Mouse (Mus musculus) 3134 (cell line): ENCODE results near the gene Mfsd2a.
A peak's percentile ranks its signal among the peaks of the same experiment; 100 is the strongest.

Experiments
- DNase-seq: peaks from one replicate; pipeline ENCODE4 v3.0.0-alpha.2; 2011; ENCODE audit warnings: low spot score; ENCODE audit not compliant: insufficient read length; ENCODE audit errors: extremely low read depth

Gene Mfsd2a

DNA sequence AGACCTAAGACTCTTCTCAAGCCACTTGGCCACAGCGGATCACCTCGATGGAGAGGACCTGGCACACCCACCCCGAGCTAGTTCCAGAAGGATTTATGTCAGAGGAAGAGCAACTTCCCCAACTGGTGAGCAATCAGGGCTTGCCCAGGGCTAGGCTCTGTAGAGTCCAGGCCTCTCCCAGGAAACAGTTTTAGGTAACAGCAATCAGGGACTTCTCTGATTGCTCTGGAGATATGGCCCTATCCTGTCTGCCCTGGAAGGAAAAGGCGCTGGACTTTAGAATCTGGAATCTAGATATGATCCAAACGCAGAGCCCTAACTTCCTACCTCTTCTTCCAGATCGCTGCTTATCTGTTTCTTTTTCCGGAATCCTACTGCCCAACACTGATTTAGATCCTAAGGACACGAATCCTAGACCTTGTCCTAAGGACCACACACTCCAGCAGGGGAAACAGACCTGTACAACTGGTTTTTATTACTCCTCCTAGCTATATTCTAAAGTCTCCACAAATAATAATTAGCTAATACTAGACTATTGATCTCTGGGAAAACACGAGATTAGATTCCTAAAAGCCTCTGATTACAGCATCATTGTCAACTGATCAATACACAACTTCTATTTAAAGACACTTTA is 25.4 kb downstream of the Mfsd2a start:
- no peak for DNase-seq

DNA sequence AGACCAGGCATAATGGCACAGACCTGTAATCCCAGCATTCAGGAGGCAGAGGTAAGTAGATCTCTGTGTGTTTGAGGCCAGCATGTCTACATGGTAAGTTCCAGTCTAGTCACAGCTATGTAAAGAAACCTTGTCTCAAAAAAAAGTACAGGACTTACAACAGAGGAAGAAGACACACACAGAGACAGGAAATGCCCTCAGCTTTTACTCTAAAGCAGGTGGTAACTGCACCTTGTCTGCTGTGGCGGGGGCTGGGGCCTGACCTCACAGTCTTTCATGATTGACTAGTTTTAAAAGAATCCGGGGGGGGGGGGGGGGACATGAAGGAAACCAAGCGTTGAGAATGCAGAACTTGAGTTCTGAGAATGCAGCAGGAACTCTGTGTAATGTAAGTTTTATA is 27.1 kb downstream of the Mfsd2a start:
- no peak for DNase-seq

DNA sequence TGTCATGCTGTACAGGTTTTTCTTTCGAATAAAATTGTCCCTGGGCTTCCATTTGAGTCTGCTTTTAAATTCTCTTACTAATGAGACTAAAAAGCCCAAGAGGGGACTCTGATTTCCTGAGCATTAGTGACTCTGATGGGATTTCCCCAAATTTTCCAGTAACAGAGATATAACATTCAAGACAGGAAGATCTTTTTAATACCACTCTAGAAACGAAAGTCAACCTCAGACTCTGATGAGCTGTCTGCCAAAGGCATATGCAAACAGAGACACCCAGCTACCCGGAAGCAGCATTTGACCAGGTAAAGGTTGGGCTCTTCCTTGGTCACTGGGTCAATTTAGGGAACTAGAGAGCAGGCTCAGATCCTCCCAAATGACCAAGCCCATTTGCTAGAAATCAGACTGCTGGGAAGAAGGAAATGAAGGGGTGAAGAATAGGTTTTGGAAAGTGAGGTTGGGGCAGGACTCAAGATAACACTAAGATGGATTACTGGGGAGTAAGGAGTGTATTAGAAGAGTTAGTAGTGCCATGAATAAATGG is 27.9 kb downstream of the Mfsd2a start:
- DNase-seq, result no peak

DNA sequence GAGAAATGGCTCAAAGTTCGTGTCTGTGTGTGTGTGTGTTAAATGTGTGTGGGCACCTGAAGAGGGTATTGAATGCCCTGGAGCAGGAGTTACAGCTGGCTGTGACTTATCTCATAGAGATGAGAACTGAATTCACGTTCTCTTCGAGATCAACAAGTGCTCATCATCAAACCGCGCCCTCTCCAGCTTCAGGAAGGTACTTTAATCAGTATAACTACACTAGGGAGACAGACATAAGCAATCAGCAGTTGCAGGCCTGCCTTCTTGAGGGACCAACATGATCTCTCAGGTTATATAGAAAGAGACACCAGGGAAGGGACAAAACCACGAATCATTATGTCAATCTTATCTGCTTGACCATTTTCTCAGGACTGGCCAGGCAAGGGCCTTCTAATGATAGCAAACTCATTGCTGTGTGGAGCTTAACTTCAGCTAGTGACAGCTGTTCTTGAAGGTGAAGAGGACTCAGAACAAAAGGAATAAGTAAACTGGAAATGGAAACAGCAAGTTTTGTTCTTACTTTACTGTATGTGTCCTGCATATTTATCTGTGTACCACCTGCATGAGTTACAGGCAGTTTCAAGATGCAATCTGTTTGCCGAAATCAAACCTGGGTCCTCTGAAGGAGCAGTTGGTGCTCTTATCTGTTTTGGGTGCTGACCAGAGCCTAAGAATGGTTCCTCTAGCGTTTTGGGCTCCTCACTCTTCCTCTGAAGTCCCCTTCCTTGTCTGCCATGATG is 28.6 kb downstream of the Mfsd2a start:
- no peak for DNase-seq

DNA sequence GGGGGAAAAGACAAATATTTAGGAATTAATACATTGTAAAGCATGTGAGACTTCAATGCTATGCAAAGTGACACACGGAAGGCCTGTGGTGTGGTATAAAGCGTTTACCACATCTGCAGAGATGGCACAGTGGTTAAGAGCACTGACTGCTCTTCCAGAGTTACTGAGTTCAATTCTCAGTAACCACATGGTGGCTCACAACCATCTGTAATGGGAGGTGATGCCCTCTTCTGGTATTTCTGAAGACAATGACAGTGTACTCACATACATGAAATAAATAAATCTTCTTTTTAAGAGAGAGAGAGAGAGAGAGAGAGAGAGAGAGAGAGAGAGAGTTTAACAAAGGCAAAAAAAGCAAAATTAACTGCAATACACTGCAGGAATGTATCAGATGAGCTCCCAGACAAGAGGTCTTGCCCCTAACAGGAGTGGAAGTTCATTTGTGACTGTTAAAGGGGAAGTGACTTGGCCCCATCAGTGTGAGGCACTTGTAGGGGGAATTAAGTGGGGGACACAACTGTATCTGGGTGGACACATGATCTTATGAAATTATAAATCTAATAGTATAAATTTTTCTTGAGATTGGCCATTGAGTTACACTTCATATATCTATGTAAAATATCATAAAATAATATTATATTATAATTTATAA is 29.9 kb downstream of the Mfsd2a start:
- DNase-seq, result no peak

DNA sequence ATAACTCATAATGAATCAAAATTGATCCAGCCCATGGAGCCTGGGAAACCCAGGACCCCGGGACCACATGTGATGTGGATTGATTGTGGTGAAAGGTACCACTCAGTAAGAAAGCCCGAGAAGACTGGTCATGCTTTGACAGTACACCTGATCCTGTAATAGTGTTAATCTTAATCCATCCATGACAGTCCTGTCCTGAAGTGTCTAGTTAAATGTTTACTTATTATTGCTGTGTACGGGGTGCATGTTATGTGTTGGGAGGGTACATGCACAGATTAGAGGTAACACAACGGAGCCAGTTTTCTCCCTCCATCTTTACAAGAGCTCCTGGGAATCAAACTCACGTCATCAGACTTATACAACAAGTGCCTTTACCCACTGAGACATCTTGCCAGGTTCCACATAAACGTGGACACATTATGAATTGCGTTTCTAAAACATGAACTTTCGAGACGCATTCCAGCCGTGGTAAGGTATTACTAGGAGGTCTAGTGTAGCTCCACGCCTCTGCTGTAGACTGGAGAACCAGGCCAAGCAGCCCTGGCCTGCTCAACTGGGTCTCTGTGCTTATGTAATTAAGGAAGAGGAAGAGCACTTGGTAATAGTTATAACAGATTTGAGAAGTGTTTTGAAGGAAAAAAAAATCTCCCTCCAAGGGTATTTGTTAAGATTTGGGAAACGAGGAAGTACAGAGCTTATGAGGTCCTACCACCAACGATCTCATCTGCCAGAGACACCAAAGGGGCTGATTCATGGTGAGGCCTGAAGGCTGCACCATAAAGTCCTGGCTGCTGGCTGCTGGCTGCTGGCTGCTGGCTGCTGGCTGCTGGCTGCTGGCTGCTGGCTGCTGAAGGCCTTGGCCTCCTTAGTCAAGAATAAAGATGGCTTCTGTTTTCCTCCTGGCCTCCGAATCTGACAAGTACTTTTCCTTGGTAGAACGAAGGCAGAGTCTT is 37.3 kb downstream of the Mfsd2a start:
- no peak for DNase-seq

DNA sequence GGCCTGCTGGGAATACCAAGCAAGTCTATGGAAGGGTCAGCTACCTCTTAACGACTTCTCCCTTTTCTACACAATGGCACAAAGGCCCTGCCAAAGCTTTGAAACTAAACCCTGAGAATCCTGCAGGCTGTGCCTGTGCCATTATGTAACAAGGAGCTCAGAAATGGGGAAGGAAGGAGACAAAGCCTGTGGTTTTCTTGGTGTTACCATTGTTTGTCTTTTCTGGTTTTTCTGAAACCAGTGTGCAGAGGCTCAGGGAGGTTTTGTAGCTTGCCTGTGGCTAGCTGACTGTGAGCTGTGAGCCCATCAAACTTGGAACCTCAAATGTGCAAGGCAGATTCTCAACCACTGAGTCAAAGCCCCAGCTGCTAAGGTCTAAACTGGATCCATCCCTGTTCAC is 38.1 kb downstream of the Mfsd2a start:
- no peak for DNase-seq

DNA sequence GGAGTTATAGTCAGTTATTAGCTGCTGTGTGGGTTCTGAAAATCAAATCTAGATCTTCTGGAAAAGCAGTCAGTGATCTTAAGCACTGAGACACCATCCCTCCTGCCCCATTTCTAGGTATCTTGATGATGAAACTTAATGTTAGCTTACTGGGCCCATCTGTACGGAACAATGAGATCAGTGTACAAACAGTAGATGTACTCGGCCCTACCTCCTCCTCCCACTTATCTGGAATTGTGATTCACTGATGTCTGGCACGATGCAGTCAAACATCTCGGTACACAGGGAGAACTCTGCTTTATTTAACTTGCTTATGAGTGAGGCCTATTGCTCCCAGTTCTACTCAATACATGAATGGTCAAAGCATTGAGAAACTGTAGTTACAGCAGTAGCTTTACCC is 45.0 kb downstream of the Mfsd2a start:
- DNase-seq, result no peak

DNA sequence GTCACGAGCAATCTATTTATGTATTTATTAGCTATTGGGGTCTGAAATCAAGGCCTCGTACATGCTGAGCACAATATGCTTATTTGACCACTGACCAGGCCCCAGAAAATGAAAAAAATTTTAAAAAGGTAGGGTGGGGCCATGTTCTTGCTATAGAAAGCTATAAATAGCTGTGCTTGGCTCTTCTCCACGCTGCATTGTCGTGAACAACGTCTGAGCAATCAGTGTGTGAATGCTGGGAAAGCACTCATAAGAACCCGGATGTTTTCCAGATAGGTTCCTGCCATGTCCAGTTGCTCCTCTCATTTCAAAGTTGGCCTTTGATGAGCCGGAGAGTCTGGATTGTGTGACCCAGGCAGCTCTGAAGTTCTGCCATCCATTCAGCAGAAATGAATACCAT is 46.8 kb downstream of the Mfsd2a start:
- no peak for DNase-seq

DNA sequence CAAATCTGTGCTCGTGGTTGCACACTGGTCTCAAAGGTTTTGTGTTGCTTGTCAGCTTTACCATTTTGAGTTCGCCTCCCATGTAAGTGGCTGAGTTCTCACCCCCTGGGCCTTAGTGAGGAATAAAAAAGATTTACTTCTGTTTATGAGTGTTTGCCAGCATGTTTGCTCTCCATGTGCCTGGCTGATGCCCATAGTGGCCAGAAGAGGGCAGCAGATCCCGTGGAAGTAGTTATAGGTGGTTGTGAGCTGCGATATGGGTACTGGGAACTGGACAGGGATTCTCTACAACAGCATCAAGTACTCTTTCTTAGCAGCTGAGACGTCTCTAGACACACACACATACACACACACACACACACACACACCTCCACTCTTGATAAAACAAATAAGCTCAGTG is 48.4 kb downstream of the Mfsd2a start:
- no peak for DNase-seq

DNA sequence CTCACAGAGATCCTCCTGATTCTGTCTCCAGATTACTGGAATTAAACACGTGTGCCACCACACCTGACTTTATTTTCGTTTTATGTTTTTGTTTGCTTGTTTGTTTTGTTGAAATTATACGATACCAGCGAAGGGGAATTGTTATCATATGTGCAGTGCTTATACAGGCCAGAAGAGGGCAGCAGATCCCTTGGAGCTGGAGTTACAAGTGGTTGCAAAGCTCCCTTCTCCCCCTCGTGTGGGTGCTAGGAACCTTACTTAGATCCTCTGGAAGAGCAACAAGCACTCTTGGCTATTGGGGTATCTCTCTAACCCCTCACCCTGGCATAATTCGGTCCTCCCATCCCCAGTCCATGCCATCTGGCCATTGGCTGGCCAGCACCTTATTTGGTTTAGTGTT is 50.4 kb downstream of the Mfsd2a start:
- no peak for DNase-seq

DNA sequence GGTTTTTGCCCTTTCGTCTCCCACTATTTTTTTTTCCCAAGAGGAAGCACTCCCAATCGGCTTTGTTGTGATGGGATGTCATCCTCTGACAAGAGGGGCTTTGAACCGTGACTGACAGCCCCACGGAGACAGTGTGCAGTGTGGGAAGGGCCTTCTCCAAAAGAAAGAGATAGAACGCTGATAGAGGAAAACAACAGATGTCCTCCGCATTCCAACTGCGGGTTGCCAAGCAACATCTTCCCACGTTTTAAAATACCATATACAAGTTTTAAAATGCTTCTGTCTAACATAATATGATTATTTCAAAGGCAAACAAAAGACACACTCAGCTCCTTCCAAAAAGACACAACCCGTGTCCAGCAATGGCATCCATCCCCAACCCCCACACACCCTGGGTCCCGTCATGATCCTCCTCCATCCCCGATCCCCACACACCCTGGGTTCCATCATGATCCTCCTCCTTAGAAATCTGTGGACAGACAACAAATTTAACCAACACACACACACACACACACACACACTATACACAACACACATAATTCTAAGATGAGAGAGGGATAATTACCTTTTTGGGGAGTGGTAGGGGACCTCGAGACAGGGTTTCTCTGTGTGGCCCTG is 51.3 kb downstream of the Mfsd2a start:
- no peak for DNase-seq

DNA sequence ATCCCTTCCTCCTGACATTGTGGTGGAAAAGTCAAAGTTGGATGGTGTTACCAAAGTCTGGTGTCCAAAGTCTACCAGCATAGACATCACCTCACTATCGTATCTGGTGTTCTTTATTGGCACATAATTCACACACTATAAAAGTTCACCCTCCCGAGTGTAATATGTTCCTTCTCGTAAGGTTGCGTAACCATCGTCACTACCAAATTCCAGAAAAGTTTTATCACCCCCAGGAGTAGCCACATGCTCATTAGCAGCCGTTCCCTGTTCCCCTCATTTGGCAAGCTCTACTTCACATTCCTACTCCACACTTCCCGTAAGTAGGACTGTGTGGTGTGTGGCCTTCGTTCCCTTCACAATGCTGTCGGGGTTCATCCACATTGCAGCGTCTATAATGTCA is 55.6 kb downstream of the Mfsd2a start:
- no peak for DNase-seq

DNA sequence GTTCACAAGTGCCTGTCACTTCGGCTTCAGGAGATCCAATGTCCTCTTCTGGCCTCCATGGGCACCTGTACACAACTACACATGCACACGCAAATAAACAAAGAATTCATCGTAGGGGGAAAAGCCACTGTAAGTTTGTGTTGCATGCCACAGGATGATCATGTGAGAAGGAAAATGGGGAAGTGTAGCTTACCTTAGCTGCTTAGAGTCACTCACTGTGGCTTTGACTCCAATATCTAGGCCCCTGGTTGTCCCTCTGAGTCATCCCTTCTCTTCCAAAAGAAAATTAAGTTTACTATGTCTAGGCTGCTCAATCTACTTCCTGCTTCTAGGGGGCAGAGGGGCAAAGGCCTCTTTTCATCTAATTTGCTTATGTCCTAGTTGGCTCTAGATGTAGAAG is 57.3 kb downstream of the Mfsd2a start:
- DNase-seq, result no peak

DNA sequence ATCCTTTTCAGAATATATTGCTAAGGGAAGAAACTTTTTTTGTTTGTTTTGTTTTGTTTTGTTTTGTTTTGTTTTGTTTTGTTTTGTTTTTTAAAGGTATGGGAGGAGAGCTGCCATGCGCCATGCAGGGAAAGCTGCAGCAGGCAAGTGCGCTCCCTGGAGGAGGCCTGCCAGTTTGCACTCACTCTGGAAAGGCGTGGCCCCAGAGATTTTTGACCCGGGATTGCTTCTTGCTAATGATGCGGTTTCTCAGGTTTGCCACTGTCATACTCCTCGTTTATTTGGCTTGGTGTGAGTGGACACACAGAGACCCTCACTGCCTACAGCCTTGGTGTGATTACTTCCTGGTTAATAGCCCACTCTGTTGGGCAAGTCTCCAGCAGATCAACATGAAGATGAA is 58.8 kb downstream of the Mfsd2a start:
- no peak for DNase-seq

DNA sequence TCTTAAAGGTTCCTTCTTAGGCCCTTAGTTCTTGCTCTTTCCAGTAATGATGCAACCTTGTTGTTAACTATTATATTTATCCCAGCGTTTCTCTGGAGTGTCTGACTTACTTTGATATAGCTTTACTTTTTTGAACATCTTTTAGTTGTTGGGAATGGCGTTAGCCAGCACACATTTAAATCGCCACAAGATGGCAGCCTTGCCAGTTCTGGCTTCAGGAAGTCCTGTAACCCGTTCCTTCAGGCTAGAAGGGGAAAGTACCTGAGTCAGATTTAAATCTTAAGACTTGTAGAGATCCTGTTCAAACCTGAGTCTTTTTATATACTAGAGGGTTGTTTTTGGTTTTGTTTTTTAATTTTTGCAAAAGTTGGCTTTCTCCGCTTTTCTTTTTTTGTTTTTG is 62.7 kb downstream of the Mfsd2a start:
- peak; percentile 17 for DNase-seq

DNA sequence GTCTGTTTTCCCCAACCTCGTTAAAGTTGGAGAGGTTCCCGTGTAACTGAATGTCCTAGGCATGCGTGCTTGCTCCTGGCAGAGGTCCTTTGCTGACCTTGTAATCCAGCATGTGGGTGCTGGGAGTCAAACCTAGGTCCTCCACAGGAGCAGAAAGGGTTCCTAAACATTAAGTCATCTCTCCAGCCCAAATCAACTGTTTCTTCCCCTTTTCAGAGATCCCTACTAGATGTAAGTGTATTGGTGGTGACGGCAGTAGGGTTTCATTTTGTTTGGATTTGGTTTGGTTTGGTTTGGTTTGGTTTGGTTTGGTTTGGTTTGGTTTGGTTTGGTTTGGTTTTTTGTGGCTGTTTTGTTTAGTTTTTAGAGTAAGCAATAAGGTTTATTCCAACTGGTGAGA is 63.2 kb downstream of the Mfsd2a start:
- DNase-seq, result no peak
